Comparison of ENCODE assay signal across 14 mouse cellular contexts in genomic region chr1:36903376-36904083, GRCm38 (mm10). TPM values are rescaled to one million over a fixed set of nuclear protein-coding genes. Genes with fewer than 3 reads are reported as not detected.
A peak's percentile ranks its signal among the peaks of the same experiment; 100 is the strongest.
DNase-seq lines count a peak whose midpoint lies in the region; ATAC-seq lines count a peak whose summit lies in the region.
"Had no signal": no experiment of that assay in that cellular context is flagged by ENCODE, and none has a peak within 500 bp of the region (broad histone marks: within the 10 kb centered on the region; RNA-seq: fewer than 3 reads in every experiment).

No protein-coding gene starts in this region.

- H3K27me3 ChIP-seq in forebrain, embryonic 14.5 days (replicated peaks; ENCODE audit: control insufficient read depth, insufficient read depth, low read length), result no peaks in the 10 kb centered on the region
- no peaks in the 10 kb centered on the region for H3K27me3 ChIP-seq in forebrain, embryonic 11.5 days (ENCODE audit: control insufficient read depth, insufficient read depth, low read length)
- H3K27me3 ChIP-seq in midbrain, embryonic 13.5 days, result no peaks in the 10 kb centered on the region
- H3K27me3 ChIP-seq in midbrain, embryonic 11.5 days (ENCODE audit: control insufficient read depth, insufficient read depth, low read length), result no peaks in the 10 kb centered on the region
- no peaks in the 10 kb centered on the region for H3K27me3 ChIP-seq in intestine, embryonic 16.5 days (replicated peaks; ENCODE audit: control insufficient read depth, insufficient read depth, low read length)
- H3K27me3 ChIP-seq: megakaryocyte, embryonic 14.5 days; neural tube, embryonic 15.5 days had no signal

- H3K9me3 ChIP-seq in forebrain, embryonic 14.5 days (replicated peaks; ENCODE audit: control insufficient read depth, low read length), result no peaks in the 10 kb centered on the region
- H3K9me3 ChIP-seq in forebrain, embryonic 11.5 days (ENCODE audit: control insufficient read depth, low read length), result no peaks in the 10 kb centered on the region
- no peaks in the 10 kb centered on the region for H3K9me3 ChIP-seq in midbrain, embryonic 13.5 days
- no peaks in the 10 kb centered on the region for H3K9me3 ChIP-seq in midbrain, embryonic 11.5 days (ENCODE audit: control insufficient read depth, low read length)
- H3K9me3 ChIP-seq in intestine, embryonic 16.5 days (ENCODE audit: control insufficient read depth, low read length), result no peaks in the 10 kb centered on the region
- H3K9me3 ChIP-seq: megakaryocyte, embryonic 14.5 days; neural tube, embryonic 15.5 days had no signal

- H3K4me3 ChIP-seq in forebrain, embryonic 14.5 days (ENCODE audit: low read depth, low read length), result no peak overlapping the region
- H3K4me3 ChIP-seq in forebrain, embryonic 11.5 days (ENCODE audit: low read depth, low read length), result no peak overlapping the region
- no peak overlapping the region for H3K4me3 ChIP-seq in midbrain, embryonic 13.5 days (replicated peaks)
- no peak overlapping the region for H3K4me3 ChIP-seq in midbrain, embryonic 11.5 days (ENCODE audit: low read depth, low read length)
- no peak overlapping the region for H3K4me3 ChIP-seq in intestine, embryonic 16.5 days (ENCODE audit: low read length)
- H3K4me3 ChIP-seq: erythroblast, embryonic 14.5 days; megakaryocyte, embryonic 14.5 days; neural tube, embryonic 15.5 days had no signal

- no peak overlapping the region for H3K9ac ChIP-seq in forebrain, embryonic 14.5 days (ENCODE audit: low read length)
- H3K9ac ChIP-seq in forebrain, embryonic 11.5 days (ENCODE audit: low read length), result no peak overlapping the region
- H3K9ac ChIP-seq in midbrain, embryonic 13.5 days (replicated peaks), result no peak overlapping the region
- no peak overlapping the region for H3K9ac ChIP-seq in midbrain, embryonic 11.5 days (ENCODE audit: low read length)
- no peak overlapping the region for H3K9ac ChIP-seq in intestine, embryonic 16.5 days (ENCODE audit: low read depth, low read length)
- H3K9ac ChIP-seq: neural tube, embryonic 15.5 days had no signal

- no peak overlapping the region for H3K27ac ChIP-seq in forebrain, embryonic 14.5 days (ENCODE audit: low read depth, low read length)
- H3K27ac ChIP-seq in forebrain, embryonic 11.5 days (ENCODE audit: low read depth, low read length), result no peak overlapping the region
- H3K27ac ChIP-seq in midbrain, embryonic 13.5 days, result no peak overlapping the region
- H3K27ac ChIP-seq in midbrain, embryonic 11.5 days (ENCODE audit: low read depth, low read length), result no peak overlapping the region
- H3K27ac ChIP-seq in intestine, embryonic 16.5 days (ENCODE audit: low read length), result no peak overlapping the region
- H3K27ac ChIP-seq: neural tube, embryonic 15.5 days had no signal

- H3K36me3 ChIP-seq in forebrain, embryonic 14.5 days (ENCODE audit: control insufficient read depth, insufficient read depth, low read length), result no peaks in the 10 kb centered on the region
- H3K36me3 ChIP-seq in forebrain, embryonic 11.5 days (ENCODE audit: control insufficient read depth, insufficient read depth, low read length), result no peaks in the 10 kb centered on the region
- no peaks in the 10 kb centered on the region for H3K36me3 ChIP-seq in midbrain, embryonic 13.5 days
- no peaks in the 10 kb centered on the region for H3K36me3 ChIP-seq in midbrain, embryonic 11.5 days (ENCODE audit: control insufficient read depth, insufficient read depth, low read length)
- H3K36me3 ChIP-seq in intestine, embryonic 16.5 days (ENCODE audit: control insufficient read depth, insufficient read depth, low read length), result no peaks in the 10 kb centered on the region
- H3K36me3 ChIP-seq: neural tube, embryonic 15.5 days had no signal

- H3K4me1 ChIP-seq in forebrain, embryonic 14.5 days (ENCODE audit: control insufficient read depth, insufficient read depth, low read length), result no peaks in the 10 kb centered on the region; the same call in 1 of the 2 replicates
- H3K4me1 ChIP-seq in forebrain, embryonic 11.5 days (replicated peaks; ENCODE audit: control insufficient read depth, insufficient read depth, low read length), result no peaks in the 10 kb centered on the region
- H3K4me1 ChIP-seq in midbrain, embryonic 13.5 days (replicated peaks), result peaks cover 13% of the 10 kb centered on the region
- no peaks in the 10 kb centered on the region for H3K4me1 ChIP-seq in midbrain, embryonic 11.5 days (ENCODE audit: control insufficient read depth, insufficient read depth, low read length)
- H3K4me1 ChIP-seq in intestine, embryonic 16.5 days (ENCODE audit: control insufficient read depth, insufficient read depth, low read length), result peaks cover 20% of the 10 kb centered on the region

- ATAC-seq in forebrain, embryonic 14.5 days, result no peak
- no peak for ATAC-seq in forebrain, embryonic 11.5 days (replicated peaks; ENCODE audit: low FRiP score)
- peak; percentile 43; the same call in 1 of the 2 replicates for ATAC-seq in midbrain, embryonic 13.5 days
- no peak for ATAC-seq in midbrain, embryonic 11.5 days (ENCODE audit: low FRiP score)
- ATAC-seq in megakaryocyte progenitor cell, adult 5-6 weeks (replicated peaks; ENCODE audit: poor library complexity), result peak; percentile 26; the same call in 1 of the 2 replicates
- ATAC-seq in intestine, embryonic 16.5 days, result no peak

- peak; percentile 18 for DNase-seq in forebrain, embryonic 14.5 days (ENCODE audit: low spot score)
- no peak for DNase-seq in forebrain, embryonic 11.5 days (ENCODE audit: low spot score)
- DNase-seq in midbrain, embryonic 11.5 days (ENCODE audit: low spot score, missing footprints), result no peak
- DNase-seq in adrenal gland, postnatal 25 days, result peak; percentile 59
- no peak for DNase-seq in embryo, embryonic 10 days (ENCODE audit: low spot score)
- DNase-seq: gastrocnemius, postnatal 25 days; heart, postnatal 36 days; kidney, adult 18-20 months had no signal

- H3K4me2 ChIP-seq in forebrain, embryonic 14.5 days (ENCODE audit: low read length), result no peak overlapping the region
- H3K4me2 ChIP-seq in forebrain, embryonic 11.5 days (ENCODE audit: low read depth, low read length, severe bottlenecking), result no peak overlapping the region
- H3K4me2 ChIP-seq in midbrain, embryonic 13.5 days (replicated peaks), result no peak overlapping the region
- H3K4me2 ChIP-seq in midbrain, embryonic 11.5 days, result no peak overlapping the region
- H3K4me2 ChIP-seq in intestine, embryonic 16.5 days (ENCODE audit: low read depth, low read length), result no peak overlapping the region
- H3K4me2 ChIP-seq: neural tube, embryonic 15.5 days had no signal

- WGBS in forebrain, embryonic 14.5 days, result 91% methylated on average over 15 of the region's 15 CpGs
- WGBS in forebrain, embryonic 11.5 days, result 95% methylated on average over 15 of the region's 15 CpGs
- WGBS in midbrain, embryonic 13.5 days, result 95% methylated on average over 15 of the region's 15 CpGs
- 97% methylated on average over 15 of the region's 15 CpGs for WGBS in midbrain, embryonic 11.5 days
- 93% methylated on average over 15 of the region's 15 CpGs for WGBS in intestine, embryonic 16.5 days

RNA-seq across cellular contexts. Expression of gene Tmem131, which starts 39.9 kb away (rescaled TPM):
- polyA plus RNA-seq in forebrain, embryonic 14.5 days (2014; fragmentation: Nextera tagmentation; extraction: Ambion mirVana), result 12.2 and 14.2 TPM in 2 replicates
- 21.2 and 23.3 TPM in 2 replicates for polyA plus RNA-seq in forebrain, embryonic 11.5 days (2014; fragmentation: Nextera tagmentation; extraction: Ambion mirVana)
- 12.6 and 13.2 TPM in 2 replicates for polyA plus RNA-seq in midbrain, embryonic 13.5 days (2015; fragmentation: Nextera tagmentation; extraction: Ambion mirVana)
- polyA plus RNA-seq in midbrain, embryonic 11.5 days (2014; fragmentation: Nextera tagmentation; extraction: Ambion mirVana), result 14.7 and 15.2 TPM in 2 replicates
- 48.1 and 50.8 TPM in 2 replicates for total RNA-seq in adrenal gland, postnatal 25 days (2021)
- total RNA-seq in megakaryocyte progenitor cell, adult 5-6 weeks (2015), result 48.5 and 52.7 TPM in 2 replicates
- 13.5 and 16.6 TPM in 2 replicates for total RNA-seq in megakaryocyte progenitor cell, adult 5-6 weeks (2017)
- 9.3 and 11.3 TPM in 2 replicates for polyA plus RNA-seq in intestine, embryonic 16.5 days (2015; fragmentation: Nextera tagmentation; extraction: Ambion mirVana)

Comparison
In these comparisons a context has a peak if more than half of its experiments do, and no peak if none do; other contexts are left out.
1. ATAC-seq: peak in midbrain, embryonic 13.5 days (single experiment) and megakaryocyte progenitor cell, adult 5-6 weeks (single experiment); none in forebrain, embryonic 14.5 days (single experiment), forebrain, embryonic 11.5 days (single experiment), midbrain, embryonic 11.5 days (single experiment) and intestine, embryonic 16.5 days (single experiment).
2. DNase-seq: peak in forebrain, embryonic 14.5 days (single experiment) and adrenal gland, postnatal 25 days (single experiment); none in forebrain, embryonic 11.5 days (single experiment), midbrain, embryonic 11.5 days (single experiment) and embryo, embryonic 10 days (single experiment).